Mouse (Mus musculus) frontal cortex, adult (tissue): Measurements from ENCODE around the gene Zfp981.
"Not testable (repeated sequence)": the region's sequence is repeated elsewhere in the genome, so short reads cannot be mapped to it uniquely, and the experiment has no call there.

Experiments
- ATAC-seq: cut with Nextera tagmentation; 2 replicates; pipeline ENCODE4 v1.9.2; 2017; ENCODE audit warnings: mild to moderate bottlenecking, moderate library complexity, mixed read lengths; ENCODE audit not compliant: low TSS enrichment

Zfp981 gene

GRCm38 (mm10) chr4:146501727-146502126 is at the start of gene Zfp981:
TSS of gene Zfp981 (plus strand) at chr4:146502027.
- ATAC-seq = not testable (repeated sequence)

GRCm38 (mm10) chr4:146452576-146452975 is 49.3 kb upstream of the Zfp981 start:
- not testable (repeated sequence) for ATAC-seq

DNA sequence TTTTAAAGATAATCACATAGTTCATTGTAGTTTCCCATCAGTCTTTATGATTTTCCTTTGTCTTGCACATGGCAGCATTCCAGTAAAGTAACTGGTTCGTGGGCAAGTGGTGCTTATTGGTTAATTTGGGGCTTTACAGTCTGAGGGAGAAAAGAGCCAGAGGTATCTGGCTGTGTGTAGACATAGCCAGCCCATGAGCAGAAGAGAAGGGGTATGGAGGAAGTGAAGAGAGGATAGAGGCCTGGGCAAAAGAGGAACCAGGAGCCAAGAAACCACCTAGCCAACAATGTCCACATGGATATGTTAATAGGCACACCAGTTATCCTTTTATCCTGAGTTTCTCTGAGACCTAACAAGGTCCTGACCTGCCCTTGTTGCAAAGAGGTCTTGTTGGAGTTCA is 47.7 kb upstream of the Zfp981 start:
- not testable (repeated sequence) for ATAC-seq

DNA sequence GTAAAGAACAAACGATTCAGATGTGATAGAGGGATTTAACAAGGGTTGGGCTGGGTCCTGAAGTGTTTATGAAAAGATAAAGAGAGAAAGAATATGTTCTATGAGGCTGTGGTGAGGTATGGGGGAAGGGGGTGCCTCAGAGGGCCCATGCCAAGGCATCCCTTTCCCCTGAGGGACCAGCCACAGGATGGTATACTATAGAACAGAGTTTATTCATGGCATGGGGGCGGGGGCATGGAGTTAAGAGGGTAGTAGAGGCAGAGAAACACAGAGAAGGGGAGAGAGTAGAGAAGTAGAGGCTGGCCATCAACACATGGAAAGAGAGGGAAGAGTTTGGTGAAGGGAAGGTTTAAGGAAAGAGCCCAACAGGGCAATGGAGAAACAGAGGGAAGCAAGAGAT is 46.9 kb upstream of the Zfp981 start:
- ATAC-seq = no peak

- no peak for ATAC-seq
Observed at GRCm38 (mm10) chr4:146455321-146455721, 46.5 kb upstream of the Zfp981 start.

DNA sequence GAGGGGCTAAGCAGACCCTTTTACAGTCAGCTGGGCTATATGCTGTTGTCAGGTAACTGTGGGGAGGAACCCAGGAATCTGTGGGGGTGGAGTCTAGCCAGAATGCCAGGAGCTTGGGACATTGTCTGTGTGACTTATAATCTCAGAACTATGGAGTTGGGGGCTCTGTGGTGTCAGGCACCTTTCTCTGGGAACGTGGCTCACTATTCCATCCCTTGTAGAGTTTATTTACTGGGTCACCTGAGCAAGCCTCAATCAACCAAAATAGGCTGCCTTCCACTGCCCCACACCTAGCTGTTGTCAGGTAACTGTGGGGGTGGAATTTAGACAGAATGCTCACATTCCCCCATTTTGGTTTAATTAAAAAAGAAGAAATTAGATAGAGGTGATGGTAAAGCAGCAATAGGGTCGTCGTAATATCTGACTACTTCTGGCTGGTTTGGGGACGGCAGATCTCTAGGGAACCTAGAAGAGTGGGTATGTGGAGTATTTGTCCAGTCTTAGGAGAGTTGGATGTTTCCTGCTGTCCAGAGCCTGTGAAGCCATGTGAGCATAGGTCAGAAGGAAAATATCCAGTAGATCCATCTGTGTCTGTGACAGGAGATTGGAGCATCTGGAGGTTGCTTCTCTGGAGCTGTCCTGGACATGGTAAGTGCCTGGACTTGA is 45.6 kb upstream of the Zfp981 start:
- ATAC-seq = no peak

DNA sequence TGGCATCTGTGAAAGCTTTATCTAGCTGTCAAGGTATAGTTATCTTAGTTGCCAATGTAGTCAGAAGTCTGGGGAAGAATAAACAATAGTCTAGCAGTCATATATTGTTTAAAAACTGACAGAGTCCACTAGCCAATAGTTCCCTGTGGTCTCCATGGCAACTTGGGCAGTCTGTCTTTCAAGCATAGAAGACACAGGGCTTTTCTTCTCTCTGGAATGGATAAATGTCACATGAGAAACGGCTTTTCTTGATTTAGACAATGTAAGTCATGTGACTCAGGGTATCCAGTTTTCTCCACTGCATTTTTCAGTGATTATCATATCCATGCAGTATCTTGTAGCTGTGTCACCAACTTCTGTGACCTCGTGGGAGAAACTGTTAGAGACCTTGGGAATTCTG is 44.7 kb upstream of the Zfp981 start:
- no peak for ATAC-seq

- no peak for ATAC-seq
Observed at GRCm38 (mm10) chr4:146457720-146458119, 44.1 kb upstream of the Zfp981 start.

- not testable (repeated sequence) for ATAC-seq
Observed at GRCm38 (mm10) chr4:146459822-146460221, 42.0 kb upstream of the Zfp981 start.

GRCm38 (mm10) chr4:146460685-146461084 is 41.1 kb upstream of the Zfp981 start:
- ATAC-seq = not testable (repeated sequence)

- not testable (repeated sequence) for ATAC-seq
Observed at GRCm38 (mm10) chr4:146463649-146464351, 38.0 kb upstream of the Zfp981 start.

DNA sequence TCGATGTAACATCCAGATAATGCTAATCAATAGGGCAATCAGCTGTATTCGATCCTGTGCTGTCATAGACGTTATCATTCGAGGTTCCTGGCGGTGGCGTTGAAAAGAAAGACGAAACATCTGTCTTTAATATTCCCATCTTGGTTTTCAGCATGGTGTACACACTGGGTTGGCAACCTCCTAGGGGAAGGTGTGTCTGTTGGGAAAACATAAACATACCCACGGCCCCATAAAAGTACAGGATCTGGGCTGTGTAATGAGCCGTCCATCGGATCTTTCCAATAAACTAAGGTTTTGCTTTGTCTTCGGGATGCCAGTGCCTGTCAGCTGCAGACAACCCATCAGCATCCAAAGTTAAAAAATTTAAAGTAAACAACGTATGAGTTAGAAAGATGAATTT is 31.8 kb upstream of the Zfp981 start:
- ATAC-seq = not testable (repeated sequence)

GRCm38 (mm10) chr4:146474181-146474580 is 27.6 kb upstream of the Zfp981 start:
- not testable (repeated sequence) for ATAC-seq

GRCm38 (mm10) chr4:146474716-146475676 is 26.8 kb upstream of the Zfp981 start:
- not testable (repeated sequence) for ATAC-seq

DNA sequence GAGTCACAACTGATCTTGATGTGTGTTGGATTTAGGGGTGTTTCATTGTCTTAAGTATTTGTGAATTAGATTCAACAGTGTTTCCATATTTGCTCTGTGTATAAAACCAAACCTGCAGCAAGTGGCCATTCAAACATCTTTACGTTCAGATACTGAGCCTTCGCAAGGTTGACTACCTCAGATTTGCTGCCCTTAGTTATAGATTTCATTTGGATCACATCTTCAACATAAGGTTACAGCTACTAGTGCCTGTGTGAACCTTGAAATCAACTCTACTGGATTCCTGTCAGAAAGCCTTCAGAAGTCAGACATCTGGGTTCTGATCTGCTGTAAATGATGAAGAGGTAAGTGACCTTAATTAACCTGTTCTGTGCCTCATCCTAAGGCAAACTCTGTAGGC is 25.6 kb upstream of the Zfp981 start:
- ATAC-seq = not testable (repeated sequence)

GRCm38 (mm10) chr4:146476959-146477358 is 24.9 kb upstream of the Zfp981 start:
- ATAC-seq = not testable (repeated sequence)

DNA sequence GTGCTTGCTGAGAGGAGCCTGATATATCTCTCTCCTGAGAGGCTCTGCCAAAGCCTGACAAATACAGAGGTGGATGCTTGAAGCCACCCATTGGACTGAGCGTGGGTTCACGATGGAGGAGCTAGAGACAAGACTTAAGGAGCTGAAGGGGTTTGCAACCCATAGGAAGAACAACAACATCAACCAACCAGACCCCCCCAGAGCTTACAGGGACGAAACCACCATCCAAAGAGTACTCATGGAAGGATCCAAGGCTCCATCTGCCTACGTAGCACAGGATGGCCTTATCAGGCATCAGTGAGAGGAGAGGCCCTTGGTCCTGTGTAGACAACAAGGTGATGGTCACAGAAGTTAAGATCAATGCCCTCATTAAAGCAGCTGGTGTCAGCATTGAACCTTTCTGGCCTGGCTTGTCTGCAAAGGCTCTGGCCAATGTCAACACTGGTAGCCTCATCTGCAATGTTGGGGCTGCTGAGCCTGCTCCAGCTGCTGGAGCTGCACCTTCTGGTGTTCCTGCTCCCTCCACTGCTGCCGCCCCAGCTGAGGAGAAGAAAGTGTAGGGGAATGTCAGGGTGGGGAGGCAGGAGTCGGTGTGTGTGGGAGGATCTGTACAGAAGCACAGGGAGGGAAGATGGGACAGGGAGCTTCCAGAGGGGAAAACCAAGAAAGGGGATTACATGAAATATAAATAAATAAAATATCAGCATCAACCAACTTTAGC is 21.3 kb upstream of the Zfp981 start:
- not testable (repeated sequence) for ATAC-seq

GRCm38 (mm10) chr4:146482546-146482945 is 19.3 kb upstream of the Zfp981 start:
- ATAC-seq = not testable (repeated sequence)

DNA sequence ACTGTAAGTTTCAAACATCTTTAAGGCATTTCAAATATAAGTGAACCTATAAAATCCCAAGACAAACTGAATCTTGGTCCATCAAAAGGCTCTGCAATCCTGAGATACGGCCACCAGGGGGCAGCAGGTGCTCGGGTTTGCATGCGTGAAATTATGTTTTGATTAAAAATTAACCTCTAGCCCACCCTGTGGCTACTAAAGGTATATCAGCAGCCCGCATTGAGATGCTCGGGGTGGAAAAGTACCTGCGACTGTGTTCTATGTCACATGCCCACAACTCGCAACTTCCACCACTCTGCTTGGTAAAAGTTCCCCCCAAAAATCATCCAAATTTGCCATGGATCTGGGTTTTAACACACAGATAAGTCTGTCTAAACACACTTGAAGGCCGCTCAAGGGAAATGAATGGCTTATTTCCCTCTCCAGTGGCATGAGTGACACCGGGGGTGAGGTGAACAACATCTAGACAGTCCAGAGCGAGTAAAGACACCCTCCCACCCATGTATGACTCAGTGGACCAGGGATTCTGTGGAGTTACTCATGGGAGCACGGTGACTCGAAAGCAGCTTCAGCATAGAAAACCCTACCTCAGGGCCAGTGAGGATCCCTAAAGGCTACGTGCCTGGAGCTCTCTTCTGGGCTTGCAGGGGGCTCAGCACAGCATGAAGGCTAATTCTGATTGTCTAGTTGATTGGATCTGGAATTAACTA is 18.1 kb upstream of the Zfp981 start:
- not testable (repeated sequence) for ATAC-seq

GRCm38 (mm10) chr4:146484676-146485075 is 17.2 kb upstream of the Zfp981 start:
- not testable (repeated sequence) for ATAC-seq
